Mouse (Mus musculus) layer of hippocampus, postnatal 36 days (tissue): ENCODE measurements around the gene Zbtb20. TPM values are rescaled to one million over a fixed set of nuclear protein-coding genes. Genes with fewer than 3 reads are reported as not detected.

Experiments used
- DNase-seq, 2 experiments: peaks; one replicate each; pipeline ENCODE4 v3.0.0; 2022
- total RNA-seq, 2 experiments: library from RNA; stranded (reverse); gene quantifications; 2 replicates each; pipeline ENCODE4 v1.2.3; 2021

The Zbtb20 gene
- total RNA-seq, 2 experiments from 2014 or later = 304 to 382 TPM

- no peak for DNase-seq
Measured at GRCm38 (mm10) chr16:43458726-43459223, 583.1 kb downstream of the Zbtb20 start.

GRCm38 (mm10) chr16:43461745-43462378, 586.2 kb downstream of the Zbtb20 start:
- no peak for DNase-seq

DNA sequence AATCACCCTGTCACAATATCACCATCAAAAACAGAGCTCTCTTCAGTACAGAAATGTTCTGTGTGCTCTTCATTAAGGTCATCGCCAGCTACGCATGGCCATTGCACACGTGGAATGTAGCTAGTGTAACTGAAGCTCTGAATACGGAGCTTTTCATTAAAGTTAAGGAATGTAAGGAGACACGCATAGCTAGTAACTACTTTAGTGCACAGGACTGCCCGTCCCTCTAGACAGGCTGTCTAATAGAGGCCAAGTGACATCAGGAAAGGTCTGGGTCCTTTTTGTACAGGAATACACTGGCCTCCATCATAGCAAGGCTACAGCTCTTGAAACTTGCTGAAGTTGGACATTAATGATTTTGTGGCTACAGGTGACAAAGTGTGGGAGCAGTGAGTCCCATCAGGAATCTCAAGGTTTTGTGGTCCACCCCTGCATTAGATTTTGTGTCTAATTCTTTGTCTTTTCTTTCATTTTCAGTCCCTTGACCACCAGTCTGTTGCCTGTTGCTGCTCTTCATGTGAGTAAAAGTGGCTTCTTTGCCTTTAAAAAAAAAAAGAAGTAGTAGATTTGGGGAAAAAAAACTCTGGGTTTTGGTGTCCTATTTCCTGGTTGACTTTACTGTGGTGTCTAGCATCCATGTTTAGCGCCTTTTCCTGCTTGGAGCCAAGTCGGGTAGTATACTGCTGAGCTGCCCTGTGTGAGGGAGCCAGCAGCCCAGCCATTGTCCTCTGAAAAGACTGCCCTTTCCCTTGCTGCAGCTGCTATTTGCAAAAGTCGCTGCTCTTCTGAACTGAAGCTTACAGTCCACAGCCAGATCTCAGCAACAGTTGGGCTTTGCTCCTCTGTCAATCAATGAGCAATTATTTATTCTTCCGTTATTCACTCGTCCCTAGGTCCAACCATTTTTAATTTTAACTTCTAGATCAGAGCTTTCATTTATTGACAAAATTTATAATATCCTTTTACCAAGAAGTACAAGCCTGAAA, 587.1 kb downstream of the Zbtb20 start:
- no peak for DNase-seq

GRCm38 (mm10) chr16:43463684-43464475, 588.2 kb downstream of the Zbtb20 start:
- DNase-seq = peak in 1 of 2 experiments; percentile 48

DNA sequence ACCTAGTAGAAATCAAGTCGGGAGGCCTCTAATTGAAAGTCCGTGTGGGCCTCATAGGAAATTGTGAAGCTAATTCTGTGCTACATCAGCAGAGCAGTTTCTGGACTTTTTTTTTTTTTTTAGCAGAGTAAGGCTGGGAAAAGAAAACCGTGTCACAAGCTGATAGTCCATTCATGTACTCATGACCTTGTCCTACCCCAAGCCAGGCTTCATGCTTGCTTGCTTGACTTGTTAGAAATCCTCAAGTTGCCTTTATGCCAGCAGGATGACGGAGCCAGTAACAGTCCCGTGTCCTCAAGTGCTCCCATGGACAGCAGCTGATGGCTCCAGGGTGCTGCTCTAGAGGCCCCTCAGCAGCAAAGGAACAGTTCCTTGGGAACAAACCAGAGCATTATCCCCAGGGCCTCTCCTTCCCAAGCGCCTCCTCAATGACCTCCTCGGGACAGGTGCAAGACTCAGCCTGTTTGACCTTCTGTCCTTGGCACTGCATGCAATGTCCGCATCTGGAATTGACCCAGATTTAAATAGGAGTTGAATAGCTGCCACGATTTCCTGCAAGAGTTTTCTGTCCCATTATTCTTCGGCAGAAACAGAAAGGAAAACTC, 588.9 kb downstream of the Zbtb20 start:
- DNase-seq = peak in 1 of 2 experiments; percentile 32

DNA sequence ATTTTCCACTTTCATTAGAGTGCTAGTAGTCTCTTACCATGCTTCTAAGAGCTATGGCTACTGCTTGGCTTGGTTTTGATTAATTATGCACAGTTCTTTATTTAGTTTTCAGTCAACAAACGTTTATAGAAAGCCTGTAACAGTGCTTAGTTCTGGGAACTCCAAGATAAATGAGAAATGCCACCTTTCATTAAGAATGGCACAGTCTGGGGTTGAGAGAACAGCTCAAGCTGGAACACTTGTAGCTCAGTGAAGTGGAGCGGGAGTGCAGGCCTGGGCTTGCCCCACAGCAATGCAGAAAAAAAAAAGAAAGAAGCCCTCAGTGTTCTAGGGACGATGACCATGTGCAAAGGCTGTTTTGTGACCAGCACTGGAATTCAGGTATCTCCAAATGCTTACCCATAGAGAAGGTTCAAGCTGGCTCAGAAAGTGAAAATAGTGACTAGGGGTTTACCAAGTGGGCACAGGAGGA, 589.7 kb downstream of the Zbtb20 start:
- DNase-seq = no peak

DNA sequence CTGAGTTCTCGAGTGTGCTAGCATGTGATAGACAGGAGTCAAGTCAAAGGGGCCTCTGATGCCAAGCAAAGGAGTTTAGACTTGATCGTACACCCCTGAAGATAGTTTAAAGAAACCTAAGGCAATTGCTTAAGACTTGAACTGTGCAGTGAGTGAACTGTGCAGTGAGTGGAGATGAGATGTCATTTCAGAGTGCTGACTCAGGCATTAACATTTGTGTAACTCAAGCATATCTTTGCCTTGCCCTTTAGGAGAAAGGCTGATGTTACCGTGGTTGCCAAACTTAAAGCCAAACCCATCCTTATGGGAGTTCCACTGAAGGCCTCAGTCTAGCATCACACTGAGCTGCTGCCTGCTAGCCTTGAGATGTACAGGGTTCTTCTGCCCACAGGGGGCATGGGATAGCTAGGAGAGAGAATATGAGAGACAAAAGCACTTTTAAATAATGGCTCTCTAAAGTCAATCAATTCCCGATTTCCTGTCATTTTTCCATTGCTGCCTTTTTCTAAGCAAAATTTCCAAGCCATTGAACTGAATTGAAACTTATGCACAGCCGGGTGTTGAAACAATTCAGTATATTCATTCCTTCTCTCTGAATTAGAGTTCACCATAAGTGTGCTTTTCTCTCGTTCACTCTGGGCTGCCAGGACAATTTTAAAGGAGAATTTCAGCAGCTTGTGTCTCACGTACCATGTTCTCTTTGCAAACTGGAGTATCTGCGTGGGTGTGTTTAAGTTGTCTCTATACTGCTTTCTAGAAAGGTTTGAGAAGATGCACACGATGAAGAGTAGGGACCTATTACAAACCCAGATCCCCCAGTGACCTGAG, 590.5 kb downstream of the Zbtb20 start:
- DNase-seq = no peak

DNA sequence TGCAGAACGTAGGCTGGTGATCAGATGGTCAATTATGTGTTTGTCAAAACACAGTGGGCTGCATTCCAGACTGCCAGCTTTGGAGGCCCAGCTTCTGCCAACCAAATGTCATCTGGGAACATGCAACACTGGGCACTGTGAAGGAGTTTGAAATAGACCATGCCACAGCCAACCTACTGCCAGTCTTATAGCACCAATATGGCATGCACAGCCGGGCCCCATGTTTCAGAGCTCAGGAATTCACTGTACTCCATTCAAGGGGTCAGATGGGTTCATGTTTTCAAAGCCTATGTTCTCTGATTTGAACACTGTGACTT, 591.0 kb downstream of the Zbtb20 start:
- DNase-seq = peak; percentile 67 to 69

- DNase-seq = no peak
Measured at GRCm38 (mm10) chr16:43471060-43471459, 595.4 kb downstream of the Zbtb20 start.

DNA sequence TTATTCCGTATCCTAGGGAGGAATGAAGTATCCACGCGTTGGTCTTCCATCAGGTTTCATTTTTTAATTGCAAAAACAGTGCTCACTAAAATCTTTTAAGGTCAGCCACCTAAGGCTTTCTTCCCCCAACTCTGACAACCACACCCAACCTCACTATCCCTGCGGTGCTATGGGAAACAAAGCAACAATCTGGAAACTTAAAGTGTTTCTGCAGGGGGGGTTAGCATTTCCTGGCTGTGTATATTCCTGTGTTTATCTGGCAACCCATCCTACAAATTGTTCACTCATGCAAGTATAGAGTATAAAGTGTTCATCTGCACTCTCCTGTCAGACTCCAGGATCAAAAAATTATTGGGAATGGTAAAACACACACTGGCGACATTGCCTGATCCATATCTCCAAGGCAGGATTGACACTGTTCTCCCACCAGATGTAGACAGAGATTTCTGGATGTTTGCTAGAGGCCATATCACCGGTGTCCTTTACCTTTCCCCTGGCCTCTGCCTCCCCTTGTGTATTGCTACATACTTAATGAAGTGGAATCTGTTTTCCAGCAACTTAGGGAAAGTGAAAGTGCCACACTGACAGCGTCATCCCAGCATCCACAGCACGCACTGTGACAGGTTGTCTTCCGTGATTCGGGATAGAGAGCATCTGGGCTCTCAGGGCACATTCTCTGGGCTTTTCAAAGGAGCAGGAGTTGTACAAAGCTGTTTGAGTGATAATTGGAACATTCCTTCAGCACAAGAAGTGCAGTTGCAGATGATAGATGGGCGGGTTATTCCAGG, 599.5 kb downstream of the Zbtb20 start:
- DNase-seq = no peak

GRCm38 (mm10) chr16:43476921-43477320, 601.2 kb downstream of the Zbtb20 start:
- no peak for DNase-seq

GRCm38 (mm10) chr16:43478352-43478751, 602.7 kb downstream of the Zbtb20 start:
- no peak for DNase-seq

- no peak for DNase-seq
Measured at GRCm38 (mm10) chr16:43480532-43480931, 604.9 kb downstream of the Zbtb20 start.

DNA sequence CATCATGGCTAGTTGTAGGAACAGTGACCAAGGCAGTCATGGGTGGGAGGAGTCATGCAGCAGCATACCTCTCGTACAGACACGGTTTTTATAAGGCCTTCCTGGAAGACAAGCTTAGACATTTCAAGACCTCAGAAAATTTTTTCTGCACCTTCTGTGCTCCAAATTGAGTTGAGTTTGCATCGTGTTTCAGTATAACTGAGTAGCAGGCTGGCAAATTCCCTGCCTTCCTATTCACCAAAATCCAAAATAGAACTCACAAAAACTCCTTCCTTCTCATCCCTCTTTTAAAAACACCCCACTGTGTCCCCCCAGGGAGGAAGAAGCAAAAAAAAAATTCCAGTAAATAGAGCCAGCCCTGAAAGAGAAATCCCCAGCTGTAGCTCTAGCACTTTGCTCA, 606.4 kb downstream of the Zbtb20 start:
- DNase-seq = no peak

DNA sequence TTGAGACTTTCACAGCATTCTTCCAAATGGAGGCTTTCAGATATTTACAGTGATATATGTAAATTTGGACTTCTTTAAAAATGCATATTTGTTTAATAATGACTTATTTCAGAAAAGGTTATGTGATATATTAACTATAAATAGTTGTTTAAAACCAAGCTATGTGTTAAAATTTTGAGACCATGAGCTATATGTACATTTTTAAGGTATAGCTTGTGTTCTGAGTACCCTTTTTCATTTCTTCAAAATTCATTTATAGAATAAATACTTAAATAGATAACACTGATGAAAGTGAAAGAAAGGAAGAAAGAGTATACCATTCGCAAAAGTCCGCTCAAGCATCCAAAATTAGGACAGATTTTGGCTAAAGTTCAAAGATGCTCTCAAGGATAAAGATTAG, 607.1 kb downstream of the Zbtb20 start:
- DNase-seq = no peak

- DNase-seq = no peak
Measured at GRCm38 (mm10) chr16:43484400-43484799, 608.7 kb downstream of the Zbtb20 start.

DNA sequence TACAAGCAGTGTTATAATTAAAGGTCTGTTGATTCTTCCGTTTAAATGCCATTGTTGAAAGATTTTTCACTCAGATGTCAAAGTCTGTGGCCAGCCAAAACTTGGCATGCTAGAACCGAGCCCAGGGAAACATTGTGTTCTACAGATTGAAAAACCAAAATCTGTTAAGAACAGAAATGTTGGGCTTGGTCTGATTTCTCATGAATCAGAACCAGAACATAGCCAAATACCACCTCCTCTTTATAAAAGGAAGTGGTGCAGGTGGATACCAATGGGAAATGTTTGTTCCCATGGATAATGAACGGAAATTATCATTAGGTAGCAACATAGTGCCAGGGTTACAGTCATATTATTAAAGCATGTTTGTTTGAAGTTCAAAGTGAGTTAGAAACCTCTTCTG, 613.7 kb downstream of the Zbtb20 start:
- no peak for DNase-seq

DNA sequence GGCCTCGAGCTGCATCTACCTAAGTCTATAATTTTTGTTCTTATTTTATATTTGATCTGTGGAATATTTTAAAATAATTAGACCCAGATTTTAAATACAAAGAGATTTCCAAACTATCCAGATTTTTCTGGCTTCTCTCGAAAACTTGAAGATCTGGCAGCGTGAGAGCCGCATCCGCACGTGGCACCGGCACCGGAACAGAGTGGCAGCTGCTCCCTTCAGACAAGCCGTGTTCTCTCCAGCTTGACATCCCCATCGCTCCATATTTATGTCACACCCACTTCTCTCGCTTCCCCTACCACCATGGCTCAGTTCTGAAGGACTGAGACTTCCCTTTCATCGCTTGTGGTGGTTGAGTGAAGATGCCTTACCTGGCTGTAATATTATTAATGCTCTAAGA, 614.3 kb downstream of the Zbtb20 start:
- DNase-seq = peak in 1 of 2 experiments; percentile 44

- DNase-seq = no peak
Measured at GRCm38 (mm10) chr16:43492863-43493262, 617.2 kb downstream of the Zbtb20 start.

DNA sequence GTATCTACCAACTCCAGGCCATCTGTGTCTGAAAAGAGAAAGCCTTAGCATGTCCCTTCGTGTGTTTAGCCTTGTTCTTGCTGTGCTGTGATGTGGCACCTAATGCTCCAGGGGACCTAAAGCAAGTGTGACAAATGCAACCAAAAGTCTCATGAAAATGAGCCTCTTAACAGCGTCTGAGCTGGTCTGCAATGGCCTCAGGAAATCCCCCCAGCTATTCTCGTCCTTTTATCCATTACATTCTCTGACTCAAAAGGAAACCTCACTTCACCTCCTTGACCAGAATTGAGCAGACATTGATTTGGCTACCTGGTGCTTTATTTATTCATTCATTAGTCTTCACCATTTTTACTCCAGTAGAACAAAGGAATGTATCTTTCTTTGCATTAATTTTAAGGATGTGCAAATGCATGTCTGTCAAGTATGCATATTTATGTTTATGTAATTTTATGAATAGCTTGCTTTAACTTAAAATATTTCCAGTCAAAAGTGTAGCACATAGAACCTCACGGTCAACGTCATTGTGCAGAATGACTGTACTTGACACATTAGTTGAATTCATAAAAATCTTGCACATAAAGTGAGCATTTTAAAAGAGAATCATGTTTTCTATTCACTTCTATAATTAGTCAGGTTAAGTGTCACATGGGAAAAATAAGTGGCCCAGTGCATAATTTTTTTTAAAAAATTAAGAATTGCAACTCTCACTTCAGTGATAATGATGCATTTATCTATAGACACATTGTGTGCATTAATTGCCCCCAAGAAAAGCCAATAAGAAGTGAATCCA, 618.1 kb downstream of the Zbtb20 start:
- DNase-seq = no peak
